10 mouse cellular contexts compared by ENCODE assay signal in the genomic region with DNA sequence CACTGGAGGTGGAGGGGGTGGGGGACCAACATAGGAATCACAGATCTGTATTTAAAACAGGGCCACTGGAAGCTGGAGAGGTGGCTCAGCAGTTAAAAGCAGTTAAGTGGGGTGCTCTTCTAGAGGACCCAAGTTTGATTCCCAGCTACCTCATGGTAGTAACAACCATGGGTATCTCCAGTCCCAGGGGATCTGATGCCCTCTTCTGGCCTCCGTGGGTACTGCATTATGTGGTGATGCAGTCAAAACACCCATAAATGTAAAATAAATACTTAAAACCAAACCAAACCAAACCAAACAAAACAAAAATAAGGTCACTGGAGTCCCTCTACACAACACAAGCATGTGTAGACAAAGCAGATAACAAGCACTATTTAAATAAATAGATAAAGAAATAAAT. TPM values are rescaled to one million over a fixed set of nuclear protein-coding genes. Genes with fewer than 3 reads are reported as not detected.
A peak's percentile ranks its signal among the peaks of the same experiment; 100 is the strongest.
DNase-seq lines count a peak whose midpoint lies in the region; ATAC-seq and TF ChIP-seq lines count a peak whose summit lies in the region.
"Had no signal": no experiment of that assay in that cellular context is flagged by ENCODE, and none has a peak within 500 bp of the region (broad histone marks: within the 10 kb centered on the region; RNA-seq: fewer than 3 reads in every experiment).

No protein-coding gene starts in this region.

- H3K4me2 ChIP-seq in liver, embryonic 14.5 days (ENCODE audit: low read depth) = no peak overlapping the region
- H3K4me2 ChIP-seq in liver, embryonic 12.5 days = no peak overlapping the region

- H3K4me3 ChIP-seq in cerebellum, adult 2 months (replicated peaks; ENCODE audit: insufficient read depth, low read depth, low read length) = no peak overlapping the region
- no peak overlapping the region for H3K4me3 ChIP-seq in liver, embryonic 14.5 days (ENCODE audit: insufficient read depth in 1 of 2, low read depth in 2 of 2, low read length in 2 of 2)
- no peak overlapping the region for H3K4me3 ChIP-seq in liver, embryonic 12.5 days
- no peak overlapping the region for H3K4me3 ChIP-seq in E14TG2a.4 (replicated peaks; ENCODE audit: low read length)
- H3K4me3 ChIP-seq: erythroblast, embryonic 14.5 days had no signal

- H3K27ac ChIP-seq in cerebellum, adult 2 months (ENCODE audit: insufficient read depth, low read length) = no peak overlapping the region
- H3K27ac ChIP-seq in liver, embryonic 14.5 days = no peak overlapping the region
- H3K27ac ChIP-seq in liver, embryonic 12.5 days = no peak overlapping the region

- TF ChIP-seq CTCF in cerebellum, adult 2 months (IDR thresholded peaks at IDR 0.05; ENCODE audit: borderline replicate concordance, insufficient read depth, low read depth, low read length) = peak; percentile 28; the same call in 1 of the 2 replicates
- peak; percentile 65 for TF ChIP-seq CTCF in liver, embryonic 14.5 days (IDR thresholded peaks at IDR 0.05; ENCODE audit: low read depth)
- peak; percentile 58 for TF ChIP-seq CTCF in E14TG2a.4 (conservative IDR thresholded peaks at IDR 0.05; ENCODE audit: low read length)

- H3K9me3 ChIP-seq in liver, embryonic 14.5 days (ENCODE audit: control insufficient read depth, low read length) = no peaks in the 10 kb centered on the region
- 0 out of 2 replicates have a peak, but pooled peaks cover 6% of the 10 kb centered on the region for H3K9me3 ChIP-seq in liver, embryonic 12.5 days (replicated peaks)
- H3K9me3 ChIP-seq in E14TG2a.4 (ENCODE audit: low read length) = no peaks in the 10 kb centered on the region; the same call in 1 of the 2 replicates

- no peak overlapping the region for H3K9ac ChIP-seq in liver, embryonic 14.5 days (replicated peaks)
- H3K9ac ChIP-seq in liver, embryonic 12.5 days = no peak overlapping the region

- no peaks in the 10 kb centered on the region for H3K36me3 ChIP-seq in liver, embryonic 14.5 days (replicated peaks; ENCODE audit: control insufficient read depth, insufficient read depth, low read depth)
- peaks cover 3% of the 10 kb centered on the region; the same call in 1 of the 2 replicates for H3K36me3 ChIP-seq in liver, embryonic 12.5 days
- no peaks in the 10 kb centered on the region for H3K36me3 ChIP-seq in E14TG2a.4 (ENCODE audit: insufficient read depth, low read length)

- 0 out of 2 replicates have a peak, but pooled peaks cover 2% of the 10 kb centered on the region for H3K4me1 ChIP-seq in cerebellum, adult 2 months (ENCODE audit: control insufficient read depth, insufficient read depth, low read length)
- H3K4me1 ChIP-seq in liver, embryonic 14.5 days (replicated peaks; ENCODE audit: control insufficient read depth in 2 of 2, insufficient read depth in 2 of 2, low read length in 1 of 2) = 0 out of 4 replicates have a peak, but pooled peaks cover 0 to 3% of the 10 kb centered on the region in 2 experiments
- peaks cover 11% of the 10 kb centered on the region for H3K4me1 ChIP-seq in liver, embryonic 12.5 days
- no peaks in the 10 kb centered on the region for H3K4me1 ChIP-seq in E14TG2a.4 (replicated peaks; ENCODE audit: low read depth, low read length)

- no peaks in the 10 kb centered on the region; the same call in 1 of the 2 replicates for H3K27me3 ChIP-seq in cerebellum, adult 2 months (ENCODE audit: control insufficient read depth, insufficient read depth, low read length)
- no peaks in the 10 kb centered on the region for H3K27me3 ChIP-seq in liver, embryonic 14.5 days (ENCODE audit: control insufficient read depth, insufficient read depth, low read length)
- H3K27me3 ChIP-seq in liver, embryonic 12.5 days (replicated peaks) = no peaks in the 10 kb centered on the region
- no peaks in the 10 kb centered on the region for H3K27me3 ChIP-seq in E14TG2a.4 (ENCODE audit: insufficient read depth, low read length)

- ATAC-seq in liver, embryonic 14.5 days (ENCODE audit: insufficient read depth) = no peak
- ATAC-seq in liver, embryonic 12.5 days = no peak
- ATAC-seq in megakaryocyte-erythroid progenitor cell, adult 5-6 weeks (replicated peaks; ENCODE audit: low FRiP score, low TSS enrichment, poor library complexity, severe bottlenecking) = no peak

- TF ChIP-seq POLR2A in cerebellum, adult 2 months (IDR thresholded peaks at IDR 0.05; ENCODE audit: borderline replicate concordance, insufficient read depth, low read length) = no peak

- TF ChIP-seq EP300 in liver, embryonic 14.5 days (IDR thresholded peaks at IDR 0.05; ENCODE audit: low read depth) = no peak

- no peak for DNase-seq in cerebellum, adult 2 months
- DNase-seq in cerebellum, adult 11-12 months = no peak
- no peak for DNase-seq in liver, embryonic 14.5 days (ENCODE audit: low read depth in 3 of 3, low spot score in 3 of 3)
- DNase-seq in lung, postnatal 14 days = peak; percentile 26
- DNase-seq in layer of hippocampus, postnatal 25 days (ENCODE audit: extremely low spot score in 1 of 2, low spot score in 1 of 2) = no peak
- DNase-seq: cerebellum, adult 8-10 months had no signal

- 64% methylated on average over 1 of the region's 1 CpGs for WGBS in cerebellum, adult 2 months
- 57% methylated on average over 1 of the region's 1 CpGs for WGBS in liver, embryonic 14.5 days (ENCODE audit: insufficient replicate concordance)
- WGBS in liver, embryonic 12.5 days (ENCODE audit: insufficient replicate concordance) = 76% methylated on average over 1 of the region's 1 CpGs

RNA-seq across cellular contexts. Expression of a gene that starts 32.9 kb away (rescaled TPM):
- 16.9 TPM in 2 replicates for polyA plus RNA-seq in cerebellum, adult 2 months (2012; rRNA removed)
- 0.81 and 1.0 TPM in 2 replicates for polyA plus RNA-seq in liver, embryonic 14.5 days (2012; rRNA removed)
- 1.1 and 1.2 TPM in 2 replicates for polyA plus RNA-seq in liver, embryonic 14.5 days (2014; fragmentation: Nextera tagmentation; extraction: Ambion mirVana)
- polyA plus RNA-seq in liver, embryonic 12.5 days (2016; fragmentation: Nextera tagmentation; extraction: Ambion mirVana) = 1.6 and 1.7 TPM in 2 replicates
- total RNA-seq in megakaryocyte-erythroid progenitor cell, adult 5-6 weeks (2014; fragmentation: Nextera tagmentation) = 6.3 and 28.0 TPM in 2 replicates
- 5.0 and 23.3 TPM in 2 replicates for total RNA-seq in megakaryocyte-erythroid progenitor cell, adult 5-6 weeks (2017)
- 100 to 1,000 TPM; 112 to 115 TPM for total RNA-seq in layer of hippocampus, postnatal 25 days (2021)
